Mouse (Mus musculus) left cerebral cortex, postnatal 25 days (tissue): ENCODE data around the gene Rbp1. TPM values are rescaled to one million over a fixed set of nuclear protein-coding genes. Genes with fewer than 3 reads are reported as not detected.

Experiments used
- DNase-seq, 2 experiments: peaks; one replicate each; pipeline ENCODE4 v3.0.0; 2022; ENCODE audit warnings: low spot score in 2 of 2, mixed read lengths in 1 of 2
- intact Hi-C: fragments of 180-260 bp; cut with DNase I; formaldehyde crosslinking; loops from one replicate; pipeline ENCODE4 v1.15.1; 2025
- total RNA-seq, 2 experiments: library from RNA; stranded (reverse); gene quantifications; 2 replicates each; pipeline ENCODE4 v1.2.3; 2021

The Rbp1 gene
- total RNA-seq, 2 experiments from 2014 or later, result 6.8 to 7.3 TPM

GRCm38 (mm10) chr9:98421903-98422302, 858 bp upstream of the Rbp1 start:
- no peak for DNase-seq
- intact Hi-C loops, result no loop called here

GRCm38 (mm10) chr9:98423691-98424090, 930 bp downstream of the Rbp1 start:
- intact Hi-C loops, result no loop called here
- DNase-seq, result no peak

GRCm38 (mm10) chr9:98424291-98424690, 1.5 kb downstream of the Rbp1 start:
- intact Hi-C loops, result no loop called here
- DNase-seq, result no peak

- intact Hi-C loops, result no loop called here
- DNase-seq, result no peak
Observed at GRCm38 (mm10) chr9:98424725-98425210, 2.0 kb downstream of the Rbp1 start.

DNA sequence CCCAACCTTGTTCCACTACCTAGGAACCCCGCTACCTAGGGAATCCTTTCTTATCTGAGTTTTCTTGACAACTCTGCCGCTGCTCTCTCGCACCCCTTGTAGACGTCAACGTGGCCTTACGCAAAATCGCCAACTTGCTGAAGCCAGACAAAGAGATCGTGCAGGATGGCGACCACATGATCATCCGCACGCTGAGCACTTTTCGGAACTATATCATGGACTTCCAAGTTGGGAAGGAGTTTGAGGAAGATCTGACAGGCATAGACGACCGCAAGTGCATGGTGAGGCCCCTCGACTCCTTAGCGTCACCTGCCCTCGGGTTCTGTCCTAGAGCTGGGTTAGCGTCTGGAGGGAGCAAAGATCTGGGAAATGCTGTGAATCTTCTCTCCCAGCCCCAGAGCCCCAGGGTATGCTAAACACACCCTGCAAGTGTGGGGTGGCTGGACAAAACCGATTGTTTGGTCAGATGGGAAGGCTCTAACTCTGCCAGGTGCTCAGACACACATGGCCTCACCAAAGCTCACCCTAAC, 2.7 kb downstream of the Rbp1 start:
- DNase-seq, result no peak
- intact Hi-C loops, result no loop called here

DNA sequence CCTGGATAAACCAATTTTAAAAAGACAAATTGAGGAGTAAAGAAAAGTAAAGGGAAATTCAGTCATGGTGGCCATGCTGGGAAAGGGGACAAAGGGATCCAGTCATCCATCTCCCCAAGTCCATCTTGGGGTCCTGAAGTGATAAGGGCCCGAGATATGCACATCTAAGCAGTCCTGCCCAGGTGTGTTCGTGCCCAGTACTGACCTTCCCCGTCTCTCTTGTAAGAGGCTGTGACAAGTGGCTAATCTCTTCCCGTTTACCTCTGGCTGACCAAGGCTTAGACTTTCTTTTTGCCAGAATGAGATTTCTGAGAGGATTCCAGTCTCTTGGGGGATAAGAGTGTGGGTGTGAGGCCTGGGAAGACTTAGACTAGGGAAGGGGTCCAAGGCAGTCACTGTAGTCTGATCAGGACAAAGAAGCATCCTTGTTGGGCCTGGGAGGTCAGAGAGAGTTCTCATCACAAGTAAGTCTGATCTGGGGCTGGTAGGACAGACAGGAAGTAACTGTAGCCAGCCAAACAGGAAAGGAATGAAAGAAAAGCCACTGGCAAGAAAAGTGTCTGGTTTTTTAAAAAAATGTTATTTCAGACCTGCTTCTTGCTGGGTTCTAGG, 5.3 kb downstream of the Rbp1 start:
- DNase-seq, result no peak
- intact Hi-C loops, result no loop called here

DNA sequence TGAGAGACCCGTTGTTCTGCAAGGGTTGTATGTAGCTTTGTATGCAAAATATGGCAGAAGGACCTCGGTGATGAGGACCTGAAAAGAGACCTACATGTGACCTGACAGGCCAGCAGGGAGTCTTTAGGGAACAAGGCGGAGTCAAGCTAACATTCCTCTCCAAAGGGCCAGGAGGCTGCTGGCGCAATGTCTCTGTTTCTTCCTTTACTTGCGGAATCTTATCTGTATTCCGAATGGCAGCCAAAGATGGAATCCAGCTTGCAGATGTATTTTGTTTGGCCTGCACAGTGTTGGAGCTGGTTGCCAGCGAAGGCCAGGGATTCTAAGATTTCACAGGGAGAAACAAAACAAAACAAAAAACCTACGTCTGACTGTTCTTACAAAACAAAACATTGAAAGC, 6.0 kb downstream of the Rbp1 start:
- DNase-seq, result no peak
- intact Hi-C loops, result no loop called here

- no peak for DNase-seq
- intact Hi-C loops, result no loop called here
Observed at GRCm38 (mm10) chr9:98429806-98430205, 7.0 kb downstream of the Rbp1 start.

- DNase-seq, result no peak
- intact Hi-C loops, result no loop called here
Observed at GRCm38 (mm10) chr9:98430528-98430927, 7.8 kb downstream of the Rbp1 start.

DNA sequence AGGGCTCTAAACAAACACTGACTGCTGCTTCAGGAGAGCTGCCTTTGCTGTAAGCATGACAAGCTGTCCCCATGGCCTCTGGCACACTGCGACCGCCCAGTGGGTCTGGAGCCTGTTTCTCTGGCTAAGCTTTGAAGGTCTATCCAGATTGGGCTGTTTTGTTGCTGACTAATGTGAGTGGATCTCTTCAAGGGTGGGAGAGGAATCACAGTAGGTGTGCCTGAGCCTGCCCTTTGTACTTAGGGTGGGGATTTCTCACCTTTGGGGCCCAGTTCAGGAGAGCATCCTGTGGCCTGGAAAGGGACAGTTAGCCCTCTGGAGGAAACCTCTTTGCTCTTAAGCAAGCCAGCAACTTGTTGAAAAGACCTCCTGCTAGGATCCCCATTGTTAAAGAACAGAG, 10.3 kb downstream of the Rbp1 start:
- no peak for DNase-seq
- intact Hi-C loops, result no loop called here

DNA sequence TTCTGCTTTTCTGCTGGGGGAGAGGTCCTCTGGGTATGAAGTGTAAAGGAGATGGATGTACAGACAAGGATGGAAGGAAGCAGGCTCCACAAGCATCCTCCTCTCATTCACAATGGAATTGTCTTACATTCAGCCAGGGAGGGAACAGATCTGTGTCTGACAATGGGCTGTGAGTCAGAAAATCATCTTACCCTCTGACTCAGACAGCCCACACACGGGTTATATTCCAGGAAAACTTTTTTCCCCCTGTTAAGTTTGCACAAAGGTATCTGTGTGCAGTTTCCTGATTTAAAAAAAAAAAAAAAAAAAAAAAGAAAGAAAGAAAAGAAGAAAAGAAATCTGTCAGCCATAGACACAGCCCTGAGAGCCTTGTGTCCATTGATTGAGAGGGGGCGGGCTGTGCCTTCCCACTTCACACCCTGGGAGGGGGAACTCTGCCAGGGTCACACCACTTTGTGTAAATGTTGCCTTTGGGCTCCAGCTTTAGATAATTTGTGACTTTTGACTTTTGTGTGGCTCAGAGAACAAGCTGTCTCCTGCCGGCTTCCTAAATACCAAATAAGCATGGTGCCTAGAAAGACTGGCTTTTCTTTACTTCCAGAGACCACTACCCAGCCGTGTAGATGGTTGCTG, 11.3 kb downstream of the Rbp1 start:
- DNase-seq, result peak in 1 of 2 experiments; percentile 15
- intact Hi-C loops, result no loop called here

DNA sequence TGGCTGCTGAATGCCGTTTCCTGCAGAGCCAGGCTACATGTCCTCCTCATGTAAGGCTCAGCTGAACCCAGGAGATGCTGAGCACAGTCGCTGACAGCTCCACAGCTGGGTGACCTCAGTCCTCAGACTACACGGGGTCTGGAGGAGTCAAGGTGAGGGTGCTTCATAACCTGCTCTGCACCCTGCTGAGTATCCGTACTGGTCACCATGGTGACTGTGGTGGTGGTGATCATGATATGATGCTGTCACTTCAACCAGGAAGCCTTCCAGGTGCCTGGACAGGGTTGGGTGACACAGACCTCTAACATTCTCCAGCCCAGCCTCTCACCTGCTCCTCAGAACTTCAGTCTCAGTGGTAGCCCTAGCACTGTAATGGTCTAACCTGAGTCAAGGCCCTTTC, 15.1 kb downstream of the Rbp1 start:
- no peak for DNase-seq
- intact Hi-C loops, result no loop called here

DNA sequence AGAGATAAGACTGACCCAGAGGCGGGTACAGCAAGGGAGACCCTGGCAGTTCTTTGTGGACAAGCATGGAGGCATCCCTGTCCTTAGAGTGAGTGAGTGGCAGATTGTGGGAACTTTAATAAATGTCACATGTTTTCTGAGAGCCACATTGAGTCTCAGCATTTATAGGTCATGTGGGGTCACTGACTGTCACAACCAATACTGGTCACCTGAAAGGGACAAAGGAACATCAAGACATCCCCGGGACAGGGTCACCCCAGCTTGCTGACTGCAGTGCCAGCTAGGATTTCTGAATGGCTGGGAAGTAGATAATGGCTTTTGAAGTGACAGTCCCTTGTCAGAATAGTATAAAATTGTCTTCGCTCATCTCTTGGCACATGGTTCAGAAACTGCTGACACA, 16.3 kb downstream of the Rbp1 start:
- intact Hi-C loops, result no loop called here
- no peak for DNase-seq

DNA sequence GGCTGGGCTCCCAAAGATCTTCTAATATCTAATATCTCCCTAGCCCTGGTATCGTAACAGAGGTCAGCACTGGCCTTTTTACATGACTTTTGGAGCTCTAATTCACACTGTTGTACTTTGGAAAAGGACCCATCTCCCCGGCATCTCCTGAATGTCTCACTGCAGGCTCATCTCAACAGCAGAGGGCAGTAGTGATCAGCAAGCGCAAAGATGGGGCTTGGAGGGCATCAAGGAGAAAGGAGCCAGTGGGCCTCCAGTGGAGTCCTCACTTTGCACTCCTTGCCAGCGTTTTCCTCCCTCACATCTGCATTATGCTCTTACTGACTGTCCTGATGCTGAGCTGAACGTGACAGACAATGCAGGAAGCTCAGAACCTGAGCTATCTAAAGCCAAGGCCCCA, 19.9 kb downstream of the Rbp1 start:
- peak; percentile 24 to 29 for DNase-seq
- intact Hi-C loops, result loop anchor here (1.0 to 5.0 kb wide), 2 partner anchors 75 to 96 kb away; no protein-coding TSS in a partner anchor

DNA sequence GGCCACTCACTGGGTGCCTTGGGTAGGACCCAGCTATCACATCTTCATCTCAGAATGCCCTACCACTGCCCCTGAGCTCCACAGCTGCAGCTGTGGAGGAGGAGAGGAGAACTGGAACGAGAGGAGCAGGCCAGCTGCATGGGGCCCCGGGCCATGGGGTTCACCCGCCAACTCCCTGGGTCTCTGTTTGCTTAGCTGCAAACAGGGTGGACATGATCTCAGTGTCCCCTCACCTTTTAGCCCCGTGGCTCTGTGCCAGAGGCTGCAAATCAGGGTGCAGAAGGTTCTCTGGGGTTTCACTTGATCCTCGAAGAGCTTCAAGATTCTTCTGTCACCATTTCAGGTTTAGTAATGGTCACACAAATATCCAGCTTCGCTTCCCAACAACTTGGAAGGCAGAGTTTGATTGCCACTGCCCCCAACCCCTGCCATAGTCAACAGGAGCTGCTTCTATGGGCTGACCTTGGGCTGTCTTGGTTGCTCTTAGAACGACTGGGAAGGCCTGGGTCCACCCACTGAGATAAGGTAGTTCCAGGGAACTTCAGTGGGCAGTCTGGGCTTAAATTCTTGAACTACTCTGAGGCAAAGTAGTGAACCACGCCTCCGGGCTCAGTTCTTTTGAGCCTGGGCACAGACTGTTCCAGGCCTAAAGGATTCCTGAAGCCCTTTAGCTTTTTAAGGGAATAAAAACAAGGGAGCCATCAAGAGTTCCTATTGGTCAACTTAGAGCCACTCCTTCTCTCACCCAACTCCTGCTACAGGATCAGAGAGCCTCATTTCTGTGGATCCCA, 22.8 kb downstream of the Rbp1 start:
- intact Hi-C loops, result no loop called here
- no peak for DNase-seq

- DNase-seq, result peak in 1 of 2 experiments; percentile 30
- intact Hi-C loops, result no loop called here
Observed at GRCm38 (mm10) chr9:98450976-98451375, 28.2 kb downstream of the Rbp1 start.

- DNase-seq, result no peak
- intact Hi-C loops, result no loop called here
Observed at GRCm38 (mm10) chr9:98466709-98467108, 43.9 kb downstream of the Rbp1 start.

- intact Hi-C loops, result no loop called here
- no peak for DNase-seq
Observed at GRCm38 (mm10) chr9:98480172-98480749, 57.5 kb downstream of the Rbp1 start.

DNA sequence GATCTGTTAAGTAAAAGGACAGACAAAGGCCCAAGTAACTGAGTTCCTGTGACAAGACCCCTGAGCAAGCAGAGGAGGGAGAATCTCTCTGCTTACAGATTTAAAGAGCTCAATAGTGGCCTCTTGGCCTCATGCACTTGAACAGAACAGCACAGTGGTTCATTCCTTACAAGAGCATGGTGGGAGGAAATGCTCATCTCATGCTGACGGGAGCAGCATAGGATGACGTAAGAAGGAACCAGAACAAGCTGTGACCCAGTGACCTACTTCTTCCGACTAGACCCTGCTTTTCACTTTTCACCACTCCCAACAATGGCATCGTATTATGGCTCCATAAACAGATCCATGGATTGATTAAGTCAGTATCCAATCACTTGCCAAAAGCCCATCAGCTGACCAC, 59.5 kb downstream of the Rbp1 start:
- intact Hi-C loops, result no loop called here
- DNase-seq, result no peak

- DNase-seq, result no peak
- intact Hi-C loops, result no loop called here
Observed at GRCm38 (mm10) chr9:98485020-98485419, 62.3 kb downstream of the Rbp1 start.
